Mouse (Mus musculus): ENCODE data around the gene Ap1s1.
A peak's percentile ranks its signal among the peaks of the same experiment; 100 is the strongest.

- TF ChIP-seq POLR2A (IDR thresholded peaks at IDR 0.05; ENCODE audit: low read depth, low read length) (no peak), CTCF (IDR thresholded peaks at IDR 0.05; ENCODE audit: extremely low read depth, insufficient read depth, insufficient read length, insufficient replicate concordance) (peak; percentile 20; the same call in 1 of the 2 replicates)
Measured at GRCm38 (mm10) chr5:137009988-137010387, 35.9 kb downstream of the Ap1s1 start.

Measured in spleen, adult 2 months (tissue).